Mouse (Mus musculus) intestine, embryonic 15.5 days (tissue): ENCODE data around the gene Adck2. TPM values are rescaled to one million over a fixed set of nuclear protein-coding genes. Genes with fewer than 3 reads are reported as not detected.

ENCODE experiments used
- ATAC-seq: fragments of 200-750 bp; cut with Nextera tagmentation; 2 replicates; pipeline ENCODE4 v1.8.0; 2017; ENCODE audit warnings: moderate TSS enrichment, moderate library complexity
- H3K27ac ChIP-seq: fragments of 300-500 bp; sonication (generic); 2 replicates; pipeline ENCODE4 v1.5.1; 2015; ENCODE audit warnings: mild to moderate bottlenecking, inconsistent platforms
- H3K27me3 ChIP-seq: fragments of 300-500 bp; sonication (generic); replicated peaks from 2 replicates; pipeline ENCODE4 v1.6.1; 2015; ENCODE audit warnings: inconsistent platforms
- H3K36me3 ChIP-seq: fragments of 300-500 bp; sonication (generic); 2 replicates; pipeline ENCODE4 v1.6.1; 2015; ENCODE audit warnings: inconsistent platforms
- H3K4me1 ChIP-seq: fragments of 300-500 bp; sonication (generic); replicated peaks from 2 replicates; pipeline ENCODE4 v1.6.1; 2015; ENCODE audit warnings: inconsistent platforms
- H3K4me2 ChIP-seq: fragments of 300-500 bp; sonication (generic); replicated peaks from 2 replicates; pipeline ENCODE4 v1.6.1; 2015; ENCODE audit warnings: mild to moderate bottlenecking, inconsistent platforms
- H3K4me3 ChIP-seq: fragments of 300-500 bp; sonication (generic); replicated peaks from 2 replicates; pipeline ENCODE4 v1.5.1; 2015; ENCODE audit warnings: inconsistent platforms
- H3K9ac ChIP-seq: fragments of 300-500 bp; sonication (generic); 2 replicates; pipeline ENCODE4 v1.6.1; 2015; ENCODE audit warnings: inconsistent platforms
- H3K9me3 ChIP-seq: fragments of 300-500 bp; sonication (generic); 2 replicates; pipeline ENCODE4 v1.6.1; 2016; ENCODE audit warnings: inconsistent platforms
- WGBS: fragments of 180-500 bp; shearing (Covaris S2); methylation state at CpG from one replicate; pipeline ENCODE4 v1.1.7; 2015; 5-methylcytosine and 5-hydroxymethylcytosine counted together
- polyA plus RNA-seq: library from polyadenylated mRNA; unstranded; fragments of >200 nt; fragmentation: Nextera tagmentation; extraction: Ambion mirVana; gene quantifications from 2 replicates; pipeline ENCODE4 v1.2.1, GENCODE M21; 2015

Gene Adck2
- polyA plus RNA-seq, 1 experiment from 2014 or later, result 29.1 TPM

GRCm38 (mm10) chr6:39562166-39563015 is 11.3 kb upstream of the Adck2 start:
- 18% methylated on average over 23 of the region's 23 CpGs for WGBS
- no peaks in the 10 kb centered on the region for H3K27me3 ChIP-seq
- H3K36me3 ChIP-seq, result no peaks in the 10 kb centered on the region
- no peak overlapping the region for H3K27ac ChIP-seq
- peaks cover 5% of the 10 kb centered on the region for H3K4me1 ChIP-seq
- no peaks in the 10 kb centered on the region for H3K9me3 ChIP-seq
- peak; percentile 67 for ATAC-seq
- peak overlapping the region; percentile 15 for H3K4me3 ChIP-seq
- H3K4me2 ChIP-seq, result peak overlapping the region; percentile 47
- no peak overlapping the region for H3K9ac ChIP-seq

- no peak overlapping the region for H3K4me2 ChIP-seq
- no peak overlapping the region for H3K27ac ChIP-seq
- H3K9ac ChIP-seq, result no peak overlapping the region
- no peak overlapping the region for H3K4me3 ChIP-seq
- WGBS, result 16% methylated on average over 5 of the region's 5 CpGs
- peak; percentile 31; the same call in 1 of the 2 replicates for ATAC-seq
- no peaks in the 10 kb centered on the region for H3K27me3 ChIP-seq
- no peaks in the 10 kb centered on the region for H3K4me1 ChIP-seq
- no peaks in the 10 kb centered on the region for H3K9me3 ChIP-seq
- H3K36me3 ChIP-seq, result no peaks in the 10 kb centered on the region
These were observed 6.1 kb upstream of the Adck2 start for GRCm38 (mm10) chr6:39567528-39567927.

GRCm38 (mm10) chr6:39570426-39570825 is 3.2 kb upstream of the Adck2 start:
- Histone ChIP-seq H3K9ac (no peak overlapping the region), H3K4me2 (no peak overlapping the region), H3K27ac (no peak overlapping the region), H3K4me3 (no peak overlapping the region), H3K36me3 (no peaks in the 10 kb centered on the region), H3K4me1 (peaks cover 12% of the 10 kb centered on the region), H3K9me3 (no peaks in the 10 kb centered on the region), H3K27me3 (no peaks in the 10 kb centered on the region)
- no peak for ATAC-seq
- WGBS, result 45% methylated on average over 3 of the region's 3 CpGs

- whole genome bisulfite sequencing, result 22% methylated on average over 10 of the region's 10 CpGs
- Histone ChIP-seq H3K4me2 (peak overlapping the region; percentile 83), H3K27ac (peak overlapping the region; percentile 90; the same call in 1 of the 2 replicates), H3K4me3 (peak overlapping the region; percentile 81), H3K27me3 (no peaks in the 10 kb centered on the region), H3K36me3 (peaks cover 4% of the 10 kb centered on the region), H3K9ac (peak overlapping the region; percentile 77), H3K4me1 (peaks cover 12% of the 10 kb centered on the region), H3K9me3 (no peaks in the 10 kb centered on the region)
- ATAC-seq, result peak; percentile 37
These were observed 839 bp downstream of the Adck2 start for GRCm38 (mm10) chr6:39574555-39574869.

GRCm38 (mm10) chr6:39574951-39575350 is 1.3 kb downstream of the Adck2 start:
- Histone ChIP-seq H3K4me1 (peaks cover 12% of the 10 kb centered on the region), H3K9ac (peak overlapping the region; percentile 77)

DNA sequence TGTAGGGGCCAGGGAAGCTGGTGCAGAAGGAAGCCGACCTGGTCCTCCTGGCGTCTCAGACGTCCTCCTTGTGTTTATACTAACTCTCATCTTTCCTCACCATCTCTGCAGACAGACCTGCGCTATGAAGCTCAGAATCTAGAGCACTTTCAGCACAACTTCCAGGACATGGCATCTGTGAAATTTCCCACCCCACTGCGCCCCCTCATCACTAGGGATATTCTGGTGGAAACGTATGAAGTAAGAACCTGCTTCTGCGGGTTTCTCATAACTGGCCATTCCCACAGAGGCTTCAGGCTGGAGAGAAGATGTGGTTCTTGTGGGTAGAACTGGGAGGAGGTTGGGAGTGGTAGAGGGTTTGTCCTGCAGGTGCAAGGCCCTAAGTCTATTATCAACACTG is 5.9 kb downstream of the Adck2 start:
- H3K4me1 ChIP-seq, result peaks cover 5% of the 10 kb centered on the region
- peaks cover 10% of the 10 kb centered on the region for H3K36me3 ChIP-seq
- no peak overlapping the region for H3K4me3 ChIP-seq
- H3K9me3 ChIP-seq, result no peaks in the 10 kb centered on the region
- H3K27ac ChIP-seq, result no peak overlapping the region
- no peak for ATAC-seq
- H3K9ac ChIP-seq, result no peak overlapping the region
- H3K4me2 ChIP-seq, result no peak overlapping the region
- WGBS, result 75% methylated on average over 7 of the region's 7 CpGs
- H3K27me3 ChIP-seq, result no peaks in the 10 kb centered on the region

More at GRCm38 (mm10) chr6:39574951-39575350, 1.3 kb downstream of the Adck2 start:
- Histone ChIP-seq H3K27ac (no peak overlapping the region), H3K4me2 (peak overlapping the region; percentile 83), H3K36me3 (peaks cover 6% of the 10 kb centered on the region), H3K4me3 (peak overlapping the region; percentile 81), H3K27me3 (no peaks in the 10 kb centered on the region), H3K9me3 (no peaks in the 10 kb centered on the region)
- no peak for ATAC-seq
- 53% methylated on average over 7 of the region's 7 CpGs for WGBS

- no peak for ATAC-seq
- Histone ChIP-seq H3K9me3 (no peaks in the 10 kb centered on the region), H3K27me3 (no peaks in the 10 kb centered on the region), H3K4me1 (no peaks in the 10 kb centered on the region), H3K4me3 (no peak overlapping the region), H3K4me2 (no peak overlapping the region), H3K36me3 (peaks cover 14% of the 10 kb centered on the region), H3K27ac (no peak overlapping the region), H3K9ac (no peak overlapping the region)
- WGBS, result 89% methylated on average over 2 of the region's 2 CpGs
These were observed 6.9 kb downstream of the Adck2 start for GRCm38 (mm10) chr6:39580558-39580957.

GRCm38 (mm10) chr6:39581087-39581784 is 7.6 kb downstream of the Adck2 start:
- H3K27ac ChIP-seq, result no peak overlapping the region
- 83% methylated on average over 7 of the region's 7 CpGs for WGBS
- H3K4me1 ChIP-seq, result no peaks in the 10 kb centered on the region
- no peak overlapping the region for H3K4me2 ChIP-seq
- H3K9me3 ChIP-seq, result no peaks in the 10 kb centered on the region
- no peak for ATAC-seq
- H3K36me3 ChIP-seq, result peaks cover 14% of the 10 kb centered on the region
- H3K4me3 ChIP-seq, result no peak overlapping the region
- H3K9ac ChIP-seq, result no peak overlapping the region
- no peaks in the 10 kb centered on the region for H3K27me3 ChIP-seq

- H3K27ac ChIP-seq, result no peak within 1 kb of the TSS
- no peak within 1 kb of the TSS for H3K4me2 ChIP-seq
- H3K9me3 ChIP-seq, result no peaks in the 10 kb centered on the region
- H3K27me3 ChIP-seq, result no peaks in the 10 kb centered on the region
- no peak within 1 kb of the TSS for H3K4me3 ChIP-seq
- H3K36me3 ChIP-seq, result peaks cover 14% of the 10 kb centered on the region; the same call in 1 of the 2 replicates
- WGBS, result 89% methylated on average over 6 of the region's 6 CpGs
- H3K9ac ChIP-seq, result no peak within 1 kb of the TSS
- ATAC-seq, result no peak
- H3K4me1 ChIP-seq, result no peaks in the 10 kb centered on the region
These were observed 11.8 kb downstream of the Adck2 start, which contains the start of gene Gm42420 for GRCm38 (mm10) chr6:39585517-39585916. Gene Gm42420 (plus strand): TSS chr6:39585753.

GRCm38 (mm10) chr6:39591481-39591880 is 17.8 kb downstream of the Adck2 start:
- ATAC-seq, result no peak
- Histone ChIP-seq H3K9ac (no peak overlapping the region), H3K27me3 (no peaks in the 10 kb centered on the region), H3K4me1 (peaks cover 6% of the 10 kb centered on the region), H3K4me3 (no peak overlapping the region), H3K36me3 (peaks cover 9% of the 10 kb centered on the region; the same call in 1 of the 2 replicates), H3K9me3 (no peaks in the 10 kb centered on the region), H3K4me2 (no peak overlapping the region), H3K27ac (no peak overlapping the region)
- 92% methylated on average over 4 of the region's 4 CpGs for WGBS

DNA sequence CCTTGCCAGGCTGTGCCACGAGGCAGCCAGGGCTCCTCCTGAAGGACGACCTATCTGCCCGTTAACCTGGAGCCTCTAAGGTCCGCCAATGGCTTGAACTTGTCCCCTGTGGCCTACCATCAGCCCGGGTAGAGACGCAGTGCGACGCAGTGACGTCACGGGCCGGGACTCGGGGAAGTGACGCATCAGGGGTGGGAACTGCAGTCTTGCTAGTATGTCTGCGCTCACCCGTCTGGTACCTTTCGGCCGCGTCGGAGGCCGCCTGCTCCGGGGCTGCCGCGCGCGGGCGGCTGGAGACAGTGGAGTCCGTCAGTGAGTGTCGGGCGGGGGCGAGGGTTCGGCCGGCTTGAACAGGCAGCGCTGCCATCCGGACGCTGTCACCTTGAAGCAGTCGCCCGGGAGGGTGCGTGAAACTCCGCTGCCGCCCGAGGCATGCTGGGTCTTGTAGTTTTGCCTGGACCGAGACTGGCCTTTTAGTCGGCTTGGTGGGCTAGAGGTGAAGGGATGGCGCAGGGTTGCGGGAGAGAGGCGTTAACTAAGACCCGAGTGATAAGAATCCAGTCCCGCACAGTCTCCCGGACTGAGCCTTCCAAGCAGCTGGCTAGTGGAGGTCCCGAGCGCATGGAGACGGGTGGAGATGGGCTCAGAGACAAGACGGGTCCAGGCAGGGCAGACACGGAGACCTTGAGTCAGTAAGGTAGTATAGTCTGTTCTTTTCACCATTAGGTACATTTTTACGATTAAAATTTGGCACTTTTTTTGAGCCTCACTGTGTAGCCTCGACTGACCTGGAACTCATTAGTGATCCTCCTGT is 18.9 kb downstream of the Adck2 start, which contains the start of gene Ndufb2:
Gene Ndufb2 (plus strand): TSS at position 174 of the 814 bp plus-strand sequence.
- Histone ChIP-seq H3K9ac (peak within 1 kb of the TSS; percentile 92), H3K4me3 (peak within 1 kb of the TSS; percentile 87), H3K27ac (peak within 1 kb of the TSS; percentile 95), H3K36me3 (peaks cover 5% of the 10 kb centered on the region; the same call in 1 of the 2 replicates), H3K4me2 (peak within 1 kb of the TSS; percentile 91), H3K27me3 (no peaks in the 10 kb centered on the region), H3K9me3 (no peaks in the 10 kb centered on the region), H3K4me1 (peaks cover 6% of the 10 kb centered on the region)
- WGBS, result under 1% methylated on average over 56 of the region's 56 CpGs
- ATAC-seq, result peak; percentile 99

DNA sequence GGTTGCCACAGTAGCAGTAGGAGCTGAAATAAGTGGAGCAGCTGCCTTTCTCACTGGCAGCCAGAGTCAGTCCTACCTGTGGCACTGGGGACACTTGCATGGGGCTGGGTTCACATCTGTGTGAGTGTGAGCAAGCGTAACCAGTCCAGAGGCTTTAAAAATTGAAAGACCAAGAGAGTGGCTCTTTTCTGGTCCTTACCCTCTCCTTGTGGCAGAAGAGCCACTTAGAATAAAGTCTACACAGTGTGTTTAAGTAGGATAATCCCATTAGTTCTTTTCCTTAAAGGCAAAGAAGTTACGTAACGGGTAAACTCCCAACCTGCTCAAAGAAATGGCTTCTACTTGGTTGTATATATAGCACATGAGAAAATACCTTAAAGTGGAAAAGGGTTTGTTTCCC is 27.2 kb downstream of the Adck2 start:
- no peaks in the 10 kb centered on the region for H3K4me1 ChIP-seq
- no peak overlapping the region for H3K4me2 ChIP-seq
- ATAC-seq, result no peak
- no peak overlapping the region for H3K27ac ChIP-seq
- H3K9me3 ChIP-seq, result no peaks in the 10 kb centered on the region
- H3K36me3 ChIP-seq, result peaks cover 18% of the 10 kb centered on the region
- 97% methylated on average over 3 of the region's 3 CpGs for WGBS
- no peak overlapping the region for H3K4me3 ChIP-seq
- H3K27me3 ChIP-seq, result no peaks in the 10 kb centered on the region
- no peak overlapping the region for H3K9ac ChIP-seq
